Mouse (Mus musculus): Measurements from ENCODE around the gene Matk.
"Not testable (repeated sequence)": the region's sequence is repeated elsewhere in the genome, so short reads cannot be mapped to it uniquely, and the experiment has no call there.

Gene Matk

GRCm38 (mm10) chr10:81252424-81253419 lies at the start of gene Matk:
TSS of gene Matk (plus strand) at chr10:81252935.
- DNase-seq = peak; percentile 79

- no peak for DNase-seq
Observed at GRCm38 (mm10) chr10:81202978-81203720, 49.6 kb upstream of the Matk start.

GRCm38 (mm10) chr10:81204137-81204536 lies 48.6 kb upstream of the Matk start:
- no peak for DNase-seq

- no peak for DNase-seq
Observed at GRCm38 (mm10) chr10:81210154-81210553, 42.6 kb upstream of the Matk start.

GRCm38 (mm10) chr10:81216260-81216659 lies 36.5 kb upstream of the Matk start:
- no peak for DNase-seq

GRCm38 (mm10) chr10:81216810-81217209 lies 35.9 kb upstream of the Matk start:
- no peak for DNase-seq

- peak; percentile 53 for DNase-seq
Observed at GRCm38 (mm10) chr10:81217267-81217666, 35.5 kb upstream of the Matk start.

GRCm38 (mm10) chr10:81217964-81218363 lies 34.8 kb upstream of the Matk start:
- peak; percentile 82 for DNase-seq

GRCm38 (mm10) chr10:81221402-81222015 lies 31.2 kb upstream of the Matk start:
- no peak for DNase-seq

GRCm38 (mm10) chr10:81223731-81224130 lies 29.0 kb upstream of the Matk start:
- not testable (repeated sequence) for DNase-seq

- DNase-seq = peak; percentile 49
Observed at GRCm38 (mm10) chr10:81229735-81230437, 22.8 kb upstream of the Matk start.

- peak; percentile 55 for DNase-seq
Observed at GRCm38 (mm10) chr10:81230438-81231332, 22.1 kb upstream of the Matk start, which contains the start of gene Atcay. TSS of gene Atcay (minus strand) at chr10:81230833.

GRCm38 (mm10) chr10:81231436-81231835 lies 21.3 kb upstream of the Matk start:
- no peak for DNase-seq

- DNase-seq = peak; percentile 95
Observed at GRCm38 (mm10) chr10:81232580-81233225, 20.0 kb upstream of the Matk start, which contains the start of gene Zfr2. TSS of gene Zfr2 (plus strand) at chr10:81233155.

GRCm38 (mm10) chr10:81233226-81233585 lies 19.5 kb upstream of the Matk start:
- DNase-seq = no peak

- no peak for DNase-seq
Observed at GRCm38 (mm10) chr10:81234206-81234605, 18.5 kb upstream of the Matk start.

GRCm38 (mm10) chr10:81236471-81237268 lies 16.1 kb upstream of the Matk start:
- no peak for DNase-seq

- DNase-seq = no peak
Observed at GRCm38 (mm10) chr10:81238618-81239017, 14.1 kb upstream of the Matk start.

GRCm38 (mm10) chr10:81240876-81241275 lies 11.9 kb upstream of the Matk start:
- peak; percentile 80 for DNase-seq

- DNase-seq = peak; percentile 56
Observed at GRCm38 (mm10) chr10:81242021-81242420, 10.7 kb upstream of the Matk start.

Data from thymus, postnatal 14 days (tissue).